Mouse (Mus musculus) frontal cortex, adult (tissue): ENCODE results near the gene Cpm.
A peak's percentile ranks its signal among the peaks of the same experiment; 100 is the strongest.

Experiments used
- ATAC-seq: cut with Nextera tagmentation; 2 replicates; pipeline ENCODE4 v1.9.2; 2017; ENCODE audit warnings: mild to moderate bottlenecking, moderate library complexity, mixed read lengths; ENCODE audit not compliant: low TSS enrichment

The Cpm gene

DNA sequence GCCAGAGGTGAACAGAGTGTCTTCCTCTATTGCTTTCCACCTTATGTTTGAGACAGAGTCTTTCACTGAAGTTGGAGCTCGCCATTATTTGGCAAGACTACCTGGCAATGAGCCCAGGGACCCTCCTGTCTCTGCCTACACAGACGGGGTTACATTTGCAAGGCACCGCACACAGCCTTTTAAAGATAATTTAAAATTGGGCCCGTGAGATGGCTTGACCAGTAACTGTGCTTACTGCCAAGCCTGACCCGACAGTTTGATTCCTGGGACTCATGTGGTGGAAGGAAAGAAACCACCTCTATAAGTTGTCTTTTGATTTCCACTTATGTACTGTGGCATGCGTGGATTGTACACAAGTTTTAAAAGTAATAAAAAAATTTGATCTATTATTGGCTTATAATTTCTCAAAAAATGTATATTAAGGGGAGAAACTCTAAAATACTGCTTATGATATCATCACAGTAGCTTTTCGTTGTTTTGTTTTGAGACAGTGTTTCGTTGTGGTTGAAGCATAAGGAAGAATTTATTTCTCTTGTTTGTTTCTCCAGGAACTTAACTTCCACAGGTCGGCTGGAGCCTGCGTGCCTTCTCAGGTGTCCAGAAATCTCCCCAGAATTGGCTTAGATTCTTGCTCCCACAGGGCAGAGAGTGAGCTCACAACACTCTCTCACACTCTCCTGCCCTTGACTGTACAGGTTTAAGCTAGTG is 5.2 kb downstream of the Cpm start:
- no peak for ATAC-seq

GRCm38 (mm10) chr10:117635078-117635771 is 5.9 kb downstream of the Cpm start:
- ATAC-seq = no peak

GRCm38 (mm10) chr10:117635823-117636589 is 6.7 kb downstream of the Cpm start:
- ATAC-seq = no peak

GRCm38 (mm10) chr10:117637062-117637744 is 7.9 kb downstream of the Cpm start:
- peak; percentile 55; the same call in 1 of the 2 replicates for ATAC-seq

DNA sequence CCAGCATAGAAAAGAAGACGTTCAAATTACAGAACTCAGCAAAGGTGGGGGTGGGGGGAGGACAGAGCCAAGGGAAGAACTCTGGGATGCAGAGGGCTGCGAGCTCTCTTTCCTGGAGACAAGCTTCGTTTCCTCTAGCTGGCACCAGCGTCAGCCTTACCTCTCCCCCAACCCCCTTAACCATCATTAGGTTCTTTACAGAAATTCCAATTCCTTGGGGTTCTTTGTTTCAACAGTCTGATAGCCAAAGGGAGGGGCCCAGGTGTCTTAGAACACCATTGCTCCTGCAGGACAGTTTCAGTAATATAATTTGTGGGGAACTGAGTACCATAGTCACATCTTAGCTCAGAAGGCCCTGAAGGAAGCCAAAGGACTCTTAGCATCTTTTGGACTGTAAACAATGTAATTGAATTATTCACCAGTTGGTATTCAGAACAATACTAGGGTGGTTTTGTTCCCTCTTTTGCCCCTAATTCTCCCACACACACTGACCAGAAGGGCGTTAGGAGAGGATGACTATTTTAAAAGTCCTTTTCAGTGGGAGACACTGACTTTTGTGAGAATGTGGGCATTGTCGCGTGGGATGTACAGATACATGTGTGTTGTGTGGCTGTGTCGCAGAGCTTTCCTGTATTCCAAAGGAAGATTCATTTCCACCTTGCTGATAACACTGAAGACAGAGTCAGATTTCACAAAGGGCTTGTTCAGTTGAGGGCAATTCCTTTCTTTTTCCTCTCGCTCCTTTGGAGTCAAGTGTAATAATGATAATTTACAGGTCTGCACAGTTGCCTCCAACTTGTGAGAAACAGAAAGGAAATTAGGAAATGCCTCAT is 8.7 kb downstream of the Cpm start:
- no peak for ATAC-seq

DNA sequence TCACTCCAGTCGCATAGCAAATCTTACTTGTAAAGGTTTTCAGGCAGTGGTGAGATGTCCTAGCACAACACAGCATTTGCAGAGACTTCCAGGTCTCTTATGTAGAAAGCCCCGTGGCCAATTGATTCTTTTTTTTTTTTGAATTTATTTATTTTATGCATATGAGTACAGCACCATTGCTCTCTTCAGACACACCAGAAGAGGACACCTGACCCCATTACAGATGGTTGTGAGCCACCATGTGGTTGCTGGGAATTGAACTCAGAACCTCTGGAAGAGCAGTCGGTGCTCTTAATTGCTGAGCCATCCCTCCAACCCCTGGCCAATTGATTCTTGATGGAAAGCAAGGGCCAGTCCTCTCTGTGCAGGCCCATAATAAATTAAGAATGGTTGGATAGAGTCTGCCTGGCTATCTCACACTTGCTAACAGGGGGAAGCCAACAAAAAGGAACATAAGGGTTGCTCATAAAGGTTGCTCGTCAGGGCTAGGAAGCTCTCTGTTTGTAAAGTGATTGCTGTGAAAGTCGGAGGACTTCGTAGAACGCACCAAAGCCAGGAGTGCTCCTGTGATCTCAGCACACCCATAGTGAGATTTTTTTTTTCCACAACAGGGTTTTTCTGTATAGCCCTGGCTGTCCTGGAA is 9.4 kb downstream of the Cpm start:
- no peak for ATAC-seq

DNA sequence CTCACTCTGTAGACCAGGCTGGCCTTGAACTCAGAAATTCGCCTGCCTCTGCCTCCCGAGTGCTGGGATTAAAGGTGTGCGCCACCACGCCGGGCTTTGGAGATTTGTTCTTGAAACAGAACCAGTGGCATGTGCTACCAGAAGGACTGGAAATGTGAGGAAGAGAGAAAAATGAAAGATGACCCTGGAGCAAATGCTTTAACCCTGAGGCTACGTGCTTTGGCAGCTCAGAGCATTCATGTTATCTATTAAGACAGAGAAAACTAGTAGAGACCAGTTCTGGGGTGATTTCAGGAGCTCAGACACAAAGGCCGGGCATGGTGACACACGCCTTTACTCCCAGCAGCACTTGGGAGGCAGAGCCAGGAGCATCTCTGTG is 9.9 kb downstream of the Cpm start:
- ATAC-seq = no peak

- no peak for ATAC-seq
These were observed 10.7 kb downstream of the Cpm start for GRCm38 (mm10) chr10:117639899-117640594.

DNA sequence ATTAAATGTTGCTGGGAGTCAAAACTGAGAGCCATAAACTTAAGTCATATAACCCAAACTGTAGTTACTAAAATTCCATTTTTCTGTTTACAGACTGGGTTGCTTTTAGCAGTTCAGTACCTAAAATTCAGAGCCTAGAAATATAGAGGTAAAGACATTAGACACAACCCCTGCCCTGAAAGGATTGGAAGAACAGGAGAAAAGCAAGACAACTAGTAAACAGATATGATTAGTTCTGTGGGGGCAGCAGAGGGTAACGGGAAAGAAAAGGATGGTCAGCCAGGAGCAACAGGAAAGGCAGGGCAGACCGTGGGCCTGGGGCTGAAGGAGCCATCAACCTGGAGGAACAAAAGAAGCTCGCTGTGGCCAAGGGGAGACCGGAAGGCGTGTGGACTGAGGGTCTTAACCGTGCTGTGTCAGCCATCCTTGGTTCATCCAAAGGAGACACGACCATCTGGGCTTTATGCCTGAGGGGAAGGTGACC is 11.3 kb downstream of the Cpm start:
- ATAC-seq = no peak

GRCm38 (mm10) chr10:117641400-117642200 is 12.3 kb downstream of the Cpm start:
- ATAC-seq = no peak

GRCm38 (mm10) chr10:117642201-117642450 is 12.8 kb downstream of the Cpm start:
- no peak for ATAC-seq

DNA sequence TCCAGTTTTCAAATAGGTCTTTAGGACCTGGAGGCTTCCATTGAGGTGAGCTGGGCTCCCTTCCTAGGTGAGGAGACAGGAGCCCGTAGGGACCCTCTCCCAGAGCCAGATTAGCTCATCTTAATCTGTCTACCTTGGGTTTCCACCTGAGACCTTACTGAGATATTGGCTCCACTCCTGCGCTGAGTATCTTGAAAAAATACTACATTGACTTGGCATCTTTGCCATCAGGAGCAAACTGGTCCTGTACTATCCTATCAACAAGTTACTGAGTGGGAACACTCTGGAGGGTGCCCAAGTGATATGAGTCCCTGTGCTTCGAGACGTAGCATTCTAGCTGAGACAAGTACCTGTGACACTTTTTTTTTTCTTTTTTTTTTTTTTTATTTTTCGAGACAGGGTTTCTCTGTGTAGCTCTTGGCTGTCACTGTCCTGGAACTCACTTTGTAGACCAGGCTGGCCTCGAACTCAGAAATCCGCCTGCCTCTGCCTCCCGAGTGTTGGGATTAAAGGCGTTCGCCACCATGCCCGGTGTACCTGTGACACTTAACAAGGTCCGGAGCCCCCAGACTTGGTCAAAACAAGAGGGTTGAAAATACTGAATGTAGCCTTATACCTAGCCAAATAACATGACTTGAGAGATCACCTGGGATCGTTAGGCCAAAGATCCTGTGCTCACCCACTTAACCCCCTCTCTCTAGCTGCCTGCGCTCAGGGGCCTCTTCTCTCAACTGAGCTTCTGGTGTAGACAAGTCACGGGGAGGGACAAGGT is 13.4 kb downstream of the Cpm start:
- no peak for ATAC-seq

DNA sequence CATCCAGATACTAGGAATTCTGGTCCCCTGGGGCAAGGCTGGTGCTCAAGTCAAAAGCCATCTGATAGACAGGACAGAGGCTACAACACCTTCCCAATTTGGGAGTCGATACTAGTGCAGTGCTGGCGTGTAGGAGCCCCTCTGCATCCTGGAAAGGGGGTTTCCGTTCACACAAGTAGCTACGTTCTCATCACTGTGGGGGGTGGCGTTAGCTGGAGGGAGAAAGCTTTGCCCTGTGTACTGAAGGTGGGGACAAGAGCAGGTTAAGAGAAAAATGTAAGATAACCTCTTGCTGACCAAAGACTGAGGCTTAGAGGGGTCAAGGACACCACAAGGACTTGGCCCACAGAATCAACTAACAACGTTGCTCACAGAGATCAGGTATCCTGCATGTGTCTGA is 14.0 kb downstream of the Cpm start:
- no peak for ATAC-seq

DNA sequence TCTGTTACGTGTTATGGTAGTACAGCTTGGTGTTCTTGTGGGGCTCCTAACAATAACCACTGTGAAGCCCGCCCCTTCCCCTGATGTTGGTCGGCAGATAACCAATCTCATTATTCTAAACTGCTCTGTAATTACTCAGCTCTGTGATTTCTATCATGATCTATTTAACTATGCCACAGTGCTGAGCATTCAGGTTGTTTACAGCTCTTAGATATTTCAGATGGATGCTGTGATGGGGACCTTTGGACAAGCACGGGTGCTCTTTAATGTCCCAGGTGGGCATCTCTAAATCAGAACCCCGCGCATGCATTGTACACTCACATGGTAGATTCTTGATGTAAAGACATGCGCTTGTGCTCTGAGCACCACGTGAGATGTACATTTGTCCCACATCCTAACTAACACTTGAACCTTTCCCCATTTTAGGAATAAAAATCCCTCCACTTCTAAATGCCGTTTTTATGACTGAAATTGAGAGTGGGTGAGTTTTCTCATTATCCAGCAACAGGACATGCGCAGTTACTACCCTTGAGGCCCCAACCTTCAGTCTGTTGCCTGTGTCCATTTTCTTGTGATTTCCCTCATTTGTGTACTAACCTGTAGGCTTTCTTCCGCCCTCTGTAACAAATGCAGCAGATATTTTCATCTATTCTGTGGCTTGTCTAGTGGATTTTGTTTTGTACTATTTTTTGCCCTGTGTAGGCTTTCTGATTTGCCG is 14.6 kb downstream of the Cpm start:
- no peak for ATAC-seq

DNA sequence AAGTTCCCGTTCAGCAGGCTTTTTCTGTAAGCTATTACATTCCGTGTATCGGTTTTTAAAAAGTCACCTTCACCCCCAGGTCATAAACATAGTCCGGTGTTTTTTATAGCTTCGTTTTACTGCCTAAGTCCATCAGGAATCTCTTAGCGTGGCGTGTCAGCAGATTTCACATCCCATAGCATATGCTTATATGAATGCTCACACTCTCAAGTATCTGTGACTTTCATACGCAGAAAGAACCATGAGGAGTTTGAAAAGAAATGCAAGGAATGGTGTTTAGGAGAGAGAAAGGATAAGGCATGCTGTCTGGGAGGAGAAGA is 15.1 kb downstream of the Cpm start:
- ATAC-seq = no peak

DNA sequence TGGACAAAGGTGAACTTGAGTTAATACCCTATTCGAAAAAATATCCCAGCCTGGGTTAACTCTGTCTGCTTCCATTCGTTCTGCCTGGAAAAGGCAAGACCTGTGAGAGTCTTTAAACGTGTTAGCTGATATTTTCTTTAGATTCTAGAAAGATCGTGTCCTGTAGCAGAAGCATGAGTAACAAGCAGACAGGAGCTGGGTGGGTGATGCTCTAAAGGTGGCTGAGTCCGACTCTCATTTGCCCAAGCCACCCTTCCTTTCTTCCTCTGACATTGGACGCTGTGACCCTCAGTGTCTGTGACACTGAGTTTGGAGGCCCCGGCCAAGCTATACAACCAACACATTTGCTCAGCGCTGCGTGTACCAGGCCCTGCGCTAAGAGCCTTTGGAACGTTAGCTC is 15.5 kb downstream of the Cpm start:
- no peak for ATAC-seq

DNA sequence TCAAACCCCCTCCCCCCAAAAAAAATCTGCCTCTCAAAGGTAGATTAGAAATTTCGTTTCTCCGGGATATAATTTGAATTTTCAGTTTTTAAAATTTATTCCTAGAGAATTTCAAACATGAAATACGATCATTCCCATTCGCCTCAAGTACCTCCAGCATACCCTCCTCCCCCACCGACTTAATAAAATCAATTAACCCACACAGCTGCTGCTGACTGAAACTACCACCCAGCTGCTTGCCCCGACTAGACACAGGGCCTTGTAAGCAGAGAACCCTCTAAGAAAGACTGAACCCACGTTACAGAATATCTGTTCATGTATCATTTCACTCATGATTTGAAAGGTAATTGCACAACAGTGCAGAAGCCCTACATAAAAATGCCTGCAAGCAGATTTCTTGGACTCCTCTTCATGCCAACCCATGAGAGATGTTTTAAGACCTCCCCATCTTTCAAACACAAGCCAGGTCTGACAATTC is 16.2 kb downstream of the Cpm start:
- no peak for ATAC-seq

DNA sequence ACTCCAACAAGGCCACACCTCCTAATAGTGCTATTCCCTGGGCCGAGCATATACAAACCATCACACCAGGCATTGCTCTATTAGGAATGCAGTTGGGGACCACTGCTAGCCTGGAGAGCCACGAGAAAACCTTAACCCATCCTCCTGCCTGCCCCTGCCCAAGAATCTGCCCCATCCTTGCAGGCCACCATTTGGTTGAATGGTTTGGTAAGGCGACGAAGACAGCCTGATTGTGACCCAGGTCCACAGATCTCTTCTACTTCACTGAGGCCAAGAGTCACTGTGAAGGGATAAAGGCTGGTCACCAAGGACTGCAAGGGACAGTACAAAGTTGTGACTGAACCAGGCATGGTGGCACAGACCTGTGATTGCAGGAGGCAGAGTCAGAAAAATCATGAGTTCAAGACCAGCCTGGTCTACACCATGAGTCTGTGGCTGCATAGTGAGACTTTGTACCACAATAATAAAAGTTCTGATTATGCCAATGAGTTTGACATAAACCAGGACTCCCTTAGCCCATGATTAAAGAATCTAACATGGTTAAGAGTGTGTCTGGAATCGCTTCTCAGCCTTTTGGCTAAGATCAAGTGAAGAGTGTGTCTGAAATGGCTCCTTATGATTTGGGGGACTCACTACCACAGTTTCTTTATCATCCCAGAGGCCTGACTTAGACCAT is 17.3 kb downstream of the Cpm start:
- ATAC-seq = no peak
